Mouse (Mus musculus): ENCODE measurements around the gene Nr5a1.
A peak's percentile ranks its signal among the peaks of the same experiment; 100 is the strongest.

The Nr5a1 gene

DNA sequence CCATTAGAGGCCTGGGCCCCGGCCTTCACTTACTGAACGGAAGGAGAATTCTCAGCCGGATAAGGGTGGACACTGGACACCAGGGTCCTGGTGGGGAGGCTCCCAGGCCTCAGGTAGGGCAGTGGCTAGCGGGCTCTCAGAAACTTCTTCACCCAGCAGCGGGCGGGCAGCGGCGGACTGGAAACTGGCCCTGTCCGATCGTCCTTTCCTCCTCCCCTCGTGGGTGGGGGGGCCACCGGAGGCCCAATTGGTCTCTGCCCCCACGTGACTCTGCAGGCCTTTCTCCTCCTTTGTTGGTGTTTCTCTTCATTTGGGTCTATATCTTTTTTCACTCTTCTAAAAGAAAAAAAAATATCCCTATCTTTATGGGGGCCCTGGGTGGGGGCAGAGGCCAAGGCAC lies at the start of gene Nr5a1:
Nr5a1 (minus strand) TSS at position 219 of the 400 bp plus-strand sequence.
- DNase-seq (ENCODE audit: low spot score): no peak

GRCm38 (mm10) chr2:38739847-38740246 lies 25.5 kb upstream of the Nr5a1 start:
- no peak for DNase-seq (ENCODE audit: low spot score)

DNA sequence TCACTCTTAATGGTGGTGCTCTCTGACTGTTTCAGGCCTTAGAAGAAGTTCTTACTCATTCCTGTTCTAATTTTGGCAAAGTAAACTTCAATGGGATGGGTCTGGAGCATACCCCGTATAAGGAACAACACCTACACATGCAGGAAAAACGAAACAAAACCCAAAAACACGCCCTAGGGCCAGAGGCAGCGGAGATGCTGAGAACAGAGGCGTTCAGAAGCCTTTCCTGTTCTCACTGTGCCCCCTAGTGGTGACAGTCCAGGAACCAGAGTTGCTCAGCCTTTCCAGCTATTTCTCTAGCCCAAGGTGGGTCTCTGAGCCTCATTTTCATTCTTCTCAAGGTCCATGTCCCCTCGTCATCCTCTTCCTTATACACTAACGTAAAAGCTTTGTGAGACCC lies 25.1 kb upstream of the Nr5a1 start:
- DNase-seq (ENCODE audit: low spot score): peak; percentile 23

GRCm38 (mm10) chr2:38738601-38739301 lies 24.4 kb upstream of the Nr5a1 start:
- no peak for DNase-seq (ENCODE audit: low spot score)

- DNase-seq (ENCODE audit: low spot score): no peak
These were observed 21.4 kb upstream of the Nr5a1 start for GRCm38 (mm10) chr2:38735740-38736139.

DNA sequence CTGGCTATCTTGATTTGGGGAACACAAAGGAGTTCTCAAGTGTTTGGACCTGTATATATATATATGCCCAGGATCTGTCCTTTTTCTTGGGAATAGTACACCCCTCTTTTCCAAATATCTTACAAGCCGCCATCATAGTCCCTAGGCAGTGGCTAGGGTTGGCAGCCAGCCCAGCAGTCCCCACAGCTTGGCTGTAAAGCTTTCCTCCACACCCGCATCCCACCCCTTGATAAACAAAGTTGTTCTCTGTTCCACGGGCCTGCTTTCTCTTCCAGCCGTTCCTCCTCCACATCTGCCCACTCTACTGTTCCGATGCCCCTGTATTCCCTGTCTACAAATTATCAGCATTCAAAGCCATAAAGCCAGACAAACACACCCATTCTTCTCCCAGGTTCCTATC lies 20.4 kb upstream of the Nr5a1 start:
- no peak for DNase-seq (ENCODE audit: low spot score)

GRCm38 (mm10) chr2:38730331-38730827 lies 16.0 kb upstream of the Nr5a1 start:
- DNase-seq (ENCODE audit: low spot score): no peak

DNA sequence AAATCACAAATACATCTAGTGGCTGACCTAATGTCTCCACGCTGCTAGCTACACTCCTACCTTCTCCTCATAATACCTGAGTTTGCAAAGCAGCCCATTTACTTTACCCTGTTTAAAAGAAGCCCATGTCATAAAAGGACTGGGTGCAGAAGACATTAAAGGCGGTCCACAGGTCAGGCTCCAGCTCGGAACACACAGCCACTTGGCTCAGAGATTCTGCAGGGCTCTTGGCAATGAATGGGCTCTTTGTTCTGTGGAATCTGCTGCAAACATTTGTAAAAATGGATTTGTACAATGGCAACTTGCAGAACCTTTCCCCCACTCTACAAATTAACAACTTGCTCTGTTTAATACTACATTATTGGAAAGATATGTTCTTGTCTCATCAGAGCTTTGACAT lies 11.1 kb upstream of the Nr5a1 start:
- DNase-seq (ENCODE audit: low spot score): no peak

GRCm38 (mm10) chr2:38723378-38723777 lies 9.0 kb upstream of the Nr5a1 start:
- DNase-seq (ENCODE audit: low spot score): no peak

- no peak for DNase-seq (ENCODE audit: low spot score)
These were observed 7.7 kb upstream of the Nr5a1 start for GRCm38 (mm10) chr2:38722076-38722475.

DNA sequence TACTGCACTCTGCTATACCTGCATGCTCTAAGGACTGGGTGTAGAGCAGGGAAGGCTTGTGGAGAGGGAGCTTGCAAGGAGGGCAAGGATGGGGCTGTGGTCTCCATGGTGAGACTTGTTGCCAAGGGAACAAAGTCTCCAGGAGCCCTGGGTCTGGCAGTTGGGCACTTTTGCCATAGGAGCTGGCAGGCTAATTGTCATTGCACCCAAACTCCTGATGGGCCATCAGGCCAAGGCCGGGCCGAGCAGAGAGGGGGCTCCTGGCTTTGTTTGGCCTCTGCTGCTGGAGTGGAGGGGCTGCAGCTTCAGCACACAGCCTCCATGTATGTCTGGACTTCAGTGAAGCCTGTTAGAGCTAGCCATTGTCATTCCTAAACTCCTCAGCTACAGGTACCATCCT lies 6.3 kb upstream of the Nr5a1 start:
- no peak for DNase-seq (ENCODE audit: low spot score)

DNA sequence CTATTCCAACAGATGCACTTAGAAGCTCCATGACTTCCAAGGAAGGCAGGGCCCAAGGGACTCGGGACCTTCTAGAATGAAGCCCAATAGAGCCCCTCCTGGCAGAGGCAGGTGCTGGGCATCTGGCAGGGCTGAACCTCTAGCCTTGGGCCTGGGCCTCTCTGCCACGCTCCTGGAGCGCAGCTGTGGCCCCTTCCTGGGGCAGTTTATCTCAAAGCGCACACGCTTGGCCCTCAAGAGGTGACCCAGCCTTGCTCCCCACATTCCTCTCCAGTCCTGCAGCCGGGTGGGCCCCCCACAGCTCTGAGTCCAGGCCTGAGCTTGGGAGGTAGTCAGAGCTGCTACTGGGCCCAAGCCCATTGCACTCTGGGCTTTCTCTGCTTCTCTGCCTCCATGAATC lies 5.0 kb upstream of the Nr5a1 start:
- DNase-seq (ENCODE audit: low spot score): no peak

- DNase-seq (ENCODE audit: low spot score): no peak
These were observed 4.3 kb upstream of the Nr5a1 start for GRCm38 (mm10) chr2:38718676-38719075.

- DNase-seq (ENCODE audit: low spot score): no peak
These were observed 3.1 kb upstream of the Nr5a1 start for GRCm38 (mm10) chr2:38717436-38717835.

DNA sequence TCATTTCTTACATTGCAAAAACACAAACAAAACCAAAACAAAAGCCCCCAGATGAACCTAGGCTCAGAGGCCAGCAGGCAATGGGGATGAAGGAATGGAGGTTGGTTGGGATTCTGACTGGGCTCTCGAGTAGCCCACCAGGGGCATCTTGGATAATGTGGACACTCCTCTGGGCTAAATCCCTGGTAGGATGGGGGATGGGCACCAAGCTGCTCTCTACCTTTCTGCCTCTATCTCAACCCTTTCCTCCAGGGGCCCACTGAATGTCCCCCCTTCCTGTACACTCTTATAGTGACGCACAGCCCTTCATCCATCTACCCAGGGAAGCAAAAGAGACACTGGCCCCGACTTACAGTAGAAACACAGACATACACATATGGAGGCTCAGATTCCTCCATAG lies 746 bp downstream of the Nr5a1 start:
- no peak for DNase-seq (ENCODE audit: low spot score)

- no peak for DNase-seq (ENCODE audit: low spot score)
These were observed 1.6 kb downstream of the Nr5a1 start for GRCm38 (mm10) chr2:38712769-38713125.

- DNase-seq (ENCODE audit: low spot score): no peak
These were observed 2.1 kb downstream of the Nr5a1 start for GRCm38 (mm10) chr2:38712076-38712768.

- DNase-seq (ENCODE audit: low spot score): no peak
These were observed 2.9 kb downstream of the Nr5a1 start for GRCm38 (mm10) chr2:38711421-38711861.

GRCm38 (mm10) chr2:38710304-38711241 lies 3.8 kb downstream of the Nr5a1 start:
- DNase-seq (ENCODE audit: low spot score): no peak

- DNase-seq (ENCODE audit: low spot score): no peak
These were observed 5.2 kb downstream of the Nr5a1 start for GRCm38 (mm10) chr2:38708907-38709688.

- DNase-seq (ENCODE audit: low spot score): no peak
These were observed 7.7 kb downstream of the Nr5a1 start for GRCm38 (mm10) chr2:38706661-38707060.

- DNase-seq (ENCODE audit: low spot score): no peak
These were observed 9.3 kb downstream of the Nr5a1 start for GRCm38 (mm10) chr2:38705036-38705435.

All from T-cell, adult 2 months (primary cell).